Mouse (Mus musculus): ENCODE data around the gene Prrc2a. TPM values are rescaled to one million over a fixed set of nuclear protein-coding genes. Genes with fewer than 3 reads are reported as not detected.

Gene Prrc2a
- polyA plus RNA-seq, 1 experiment from 2014 or later: 163 TPM

GRCm38 (mm10) chr17:35193881-35194843 lies 29.5 kb upstream of the Prrc2a start, which contains the start of gene Ltb:
Gene Ltb (plus strand): TSS chr17:35194439.
- Histone ChIP-seq H3K9ac (ENCODE audit: low read depth, low read length) (no peak within 1 kb of the TSS), H3K27ac (ENCODE audit: low read depth, low read length) (no peak within 1 kb of the TSS), H3K4me1 (ENCODE audit: control insufficient read depth, insufficient read depth, low read length) (peaks cover 9% of the 10 kb centered on the region; the same call in 1 of the 2 replicates), H3K4me2 (peak within 1 kb of the TSS; percentile 85), H3K27me3 (ENCODE audit: control insufficient read depth, insufficient read depth, low read length) (peaks cover 42% of the 10 kb centered on the region), H3K36me3 (ENCODE audit: control insufficient read depth, insufficient read depth, low read length) (no peaks in the 10 kb centered on the region), H3K9me3 (replicated peaks; ENCODE audit: control insufficient read depth, low read length) (no peaks in the 10 kb centered on the region), H3K4me3 (ENCODE audit: low read depth, low read length) (peak within 1 kb of the TSS; percentile 49; the same call in 1 of the 2 replicates)
- no peak for ATAC-seq (replicated peaks; ENCODE audit: insufficient number of reproducible peaks, low FRiP score, low TSS enrichment)
- 40% methylated on average over 22 of the region's 28 CpGs for WGBS (ENCODE audit: insufficient replicate concordance)

GRCm38 (mm10) chr17:35192924-35193323 lies 28.2 kb upstream of the Prrc2a start:
- Histone ChIP-seq H3K9ac (ENCODE audit: low read depth, low read length) (no peak overlapping the region), H3K4me2 (no peak overlapping the region), H3K36me3 (ENCODE audit: control insufficient read depth, insufficient read depth, low read length) (no peaks in the 10 kb centered on the region), H3K9me3 (replicated peaks; ENCODE audit: control insufficient read depth, low read length) (no peaks in the 10 kb centered on the region), H3K4me3 (ENCODE audit: low read depth, low read length) (no peak overlapping the region), H3K27ac (ENCODE audit: low read depth, low read length) (no peak overlapping the region), H3K27me3 (ENCODE audit: control insufficient read depth, insufficient read depth, low read length) (peaks cover 36% of the 10 kb centered on the region), H3K4me1 (ENCODE audit: control insufficient read depth, insufficient read depth, low read length) (peaks cover 9% of the 10 kb centered on the region; the same call in 1 of the 2 replicates)
- WGBS (ENCODE audit: insufficient replicate concordance): 77% methylated on average over 5 of the region's 5 CpGs
- ATAC-seq (replicated peaks; ENCODE audit: insufficient number of reproducible peaks, low FRiP score, low TSS enrichment): no peak

GRCm38 (mm10) chr17:35191723-35192122 lies 27.0 kb upstream of the Prrc2a start:
- no peaks in the 10 kb centered on the region for H3K36me3 ChIP-seq (ENCODE audit: control insufficient read depth, insufficient read depth, low read length)
- 59% methylated on average over 2 of the region's 2 CpGs for WGBS (ENCODE audit: insufficient replicate concordance)
- no peak overlapping the region for H3K4me2 ChIP-seq
- peaks cover 29% of the 10 kb centered on the region for H3K27me3 ChIP-seq (ENCODE audit: control insufficient read depth, insufficient read depth, low read length)
- peaks cover 9% of the 10 kb centered on the region; the same call in 1 of the 2 replicates for H3K4me1 ChIP-seq (ENCODE audit: control insufficient read depth, insufficient read depth, low read length)
- no peak for ATAC-seq (replicated peaks; ENCODE audit: insufficient number of reproducible peaks, low FRiP score, low TSS enrichment)
- no peak overlapping the region for H3K4me3 ChIP-seq (ENCODE audit: low read depth, low read length)
- no peak overlapping the region for H3K27ac ChIP-seq (ENCODE audit: low read depth, low read length)
- H3K9me3 ChIP-seq (replicated peaks; ENCODE audit: control insufficient read depth, low read length): no peaks in the 10 kb centered on the region
- no peak overlapping the region for H3K9ac ChIP-seq (ENCODE audit: low read depth, low read length)

GRCm38 (mm10) chr17:35190096-35190495 lies 25.4 kb upstream of the Prrc2a start:
- H3K9me3 ChIP-seq (replicated peaks; ENCODE audit: control insufficient read depth, low read length): no peaks in the 10 kb centered on the region
- H3K27me3 ChIP-seq (ENCODE audit: control insufficient read depth, insufficient read depth, low read length): peaks cover 13% of the 10 kb centered on the region
- no peaks in the 10 kb centered on the region for H3K36me3 ChIP-seq (ENCODE audit: control insufficient read depth, insufficient read depth, low read length)
- H3K4me1 ChIP-seq (ENCODE audit: control insufficient read depth, insufficient read depth, low read length): no peaks in the 10 kb centered on the region
- no peak for ATAC-seq (replicated peaks; ENCODE audit: insufficient number of reproducible peaks, low FRiP score, low TSS enrichment)
- 58% methylated on average over 4 of the region's 4 CpGs for WGBS (ENCODE audit: insufficient replicate concordance)
- no peak overlapping the region for H3K4me3 ChIP-seq (ENCODE audit: low read depth, low read length)
- no peak overlapping the region for H3K27ac ChIP-seq (ENCODE audit: low read depth, low read length)
- H3K9ac ChIP-seq (ENCODE audit: low read depth, low read length): no peak overlapping the region
- H3K4me2 ChIP-seq: no peak overlapping the region

GRCm38 (mm10) chr17:35189186-35189585 lies 24.5 kb upstream of the Prrc2a start:
- Histone ChIP-seq H3K9me3 (replicated peaks; ENCODE audit: control insufficient read depth, low read length) (no peaks in the 10 kb centered on the region), H3K36me3 (ENCODE audit: control insufficient read depth, insufficient read depth, low read length) (no peaks in the 10 kb centered on the region), H3K9ac (ENCODE audit: low read depth, low read length) (no peak overlapping the region), H3K4me2 (no peak overlapping the region), H3K27ac (ENCODE audit: low read depth, low read length) (no peak overlapping the region), H3K27me3 (ENCODE audit: control insufficient read depth, insufficient read depth, low read length) (peaks cover 4% of the 10 kb centered on the region), H3K4me3 (ENCODE audit: low read depth, low read length) (no peak overlapping the region), H3K4me1 (ENCODE audit: control insufficient read depth, insufficient read depth, low read length) (no peaks in the 10 kb centered on the region)
- 32% methylated on average over 1 of the region's 1 CpGs for WGBS (ENCODE audit: insufficient replicate concordance)
- no peak for ATAC-seq (replicated peaks; ENCODE audit: insufficient number of reproducible peaks, low FRiP score, low TSS enrichment)

GRCm38 (mm10) chr17:35187959-35188610 lies 23.4 kb upstream of the Prrc2a start, which contains the start of gene Lst1:
Gene Lst1 (minus strand): TSS chr17:35188439.
- Histone ChIP-seq H3K27ac (ENCODE audit: low read depth, low read length) (no peak within 1 kb of the TSS), H3K9ac (ENCODE audit: low read depth, low read length) (no peak within 1 kb of the TSS), H3K4me2 (no peak within 1 kb of the TSS), H3K27me3 (ENCODE audit: control insufficient read depth, insufficient read depth, low read length) (no peaks in the 10 kb centered on the region), H3K4me3 (ENCODE audit: low read depth, low read length) (no peak within 1 kb of the TSS), H3K9me3 (replicated peaks; ENCODE audit: control insufficient read depth, low read length) (no peaks in the 10 kb centered on the region), H3K36me3 (ENCODE audit: control insufficient read depth, insufficient read depth, low read length) (no peaks in the 10 kb centered on the region), H3K4me1 (ENCODE audit: control insufficient read depth, insufficient read depth, low read length) (no peaks in the 10 kb centered on the region)
- no peak for ATAC-seq (replicated peaks; ENCODE audit: insufficient number of reproducible peaks, low FRiP score, low TSS enrichment)
- WGBS (ENCODE audit: insufficient replicate concordance): 73% methylated on average over 7 of the region's 7 CpGs

GRCm38 (mm10) chr17:35187345-35187744 lies 22.6 kb upstream of the Prrc2a start:
- H3K27me3 ChIP-seq (ENCODE audit: control insufficient read depth, insufficient read depth, low read length): no peaks in the 10 kb centered on the region
- H3K9ac ChIP-seq (ENCODE audit: low read depth, low read length): no peak overlapping the region
- H3K4me2 ChIP-seq: no peak overlapping the region
- no peak overlapping the region for H3K27ac ChIP-seq (ENCODE audit: low read depth, low read length)
- ATAC-seq (replicated peaks; ENCODE audit: insufficient number of reproducible peaks, low FRiP score, low TSS enrichment): no peak
- WGBS (ENCODE audit: insufficient replicate concordance): 61% methylated on average over 4 of the region's 4 CpGs
- no peaks in the 10 kb centered on the region for H3K4me1 ChIP-seq (ENCODE audit: control insufficient read depth, insufficient read depth, low read length)
- no peaks in the 10 kb centered on the region for H3K36me3 ChIP-seq (ENCODE audit: control insufficient read depth, insufficient read depth, low read length)
- no peaks in the 10 kb centered on the region for H3K9me3 ChIP-seq (replicated peaks; ENCODE audit: control insufficient read depth, low read length)
- H3K4me3 ChIP-seq (ENCODE audit: low read depth, low read length): no peak overlapping the region

- Histone ChIP-seq H3K4me3 (ENCODE audit: low read depth, low read length) (peak overlapping the region; percentile 48), H3K27me3 (ENCODE audit: control insufficient read depth, insufficient read depth, low read length) (no peaks in the 10 kb centered on the region), H3K4me1 (ENCODE audit: control insufficient read depth, insufficient read depth, low read length) (no peaks in the 10 kb centered on the region), H3K9ac (ENCODE audit: low read depth, low read length) (no peak overlapping the region), H3K9me3 (replicated peaks; ENCODE audit: control insufficient read depth, low read length) (no peaks in the 10 kb centered on the region), H3K4me2 (peak overlapping the region; percentile 65), H3K27ac (ENCODE audit: low read depth, low read length) (peak overlapping the region; percentile 36), H3K36me3 (ENCODE audit: control insufficient read depth, insufficient read depth, low read length) (no peaks in the 10 kb centered on the region)
- peak; percentile 41; the same call in 1 of the 2 replicates for ATAC-seq (replicated peaks; ENCODE audit: insufficient number of reproducible peaks, low FRiP score, low TSS enrichment)
- 1% methylated on average over 4 of the region's 4 CpGs for WGBS (ENCODE audit: insufficient replicate concordance)
These were observed 22.0 kb upstream of the Prrc2a start for GRCm38 (mm10) chr17:35186681-35187080.
